Mouse (Mus musculus): ENCODE results near the gene Klhdc10.
"Not testable (repeated sequence)": the region's sequence is repeated elsewhere in the genome, so short reads cannot be mapped to it uniquely, and the experiment has no call there.

The Klhdc10 gene

DNA sequence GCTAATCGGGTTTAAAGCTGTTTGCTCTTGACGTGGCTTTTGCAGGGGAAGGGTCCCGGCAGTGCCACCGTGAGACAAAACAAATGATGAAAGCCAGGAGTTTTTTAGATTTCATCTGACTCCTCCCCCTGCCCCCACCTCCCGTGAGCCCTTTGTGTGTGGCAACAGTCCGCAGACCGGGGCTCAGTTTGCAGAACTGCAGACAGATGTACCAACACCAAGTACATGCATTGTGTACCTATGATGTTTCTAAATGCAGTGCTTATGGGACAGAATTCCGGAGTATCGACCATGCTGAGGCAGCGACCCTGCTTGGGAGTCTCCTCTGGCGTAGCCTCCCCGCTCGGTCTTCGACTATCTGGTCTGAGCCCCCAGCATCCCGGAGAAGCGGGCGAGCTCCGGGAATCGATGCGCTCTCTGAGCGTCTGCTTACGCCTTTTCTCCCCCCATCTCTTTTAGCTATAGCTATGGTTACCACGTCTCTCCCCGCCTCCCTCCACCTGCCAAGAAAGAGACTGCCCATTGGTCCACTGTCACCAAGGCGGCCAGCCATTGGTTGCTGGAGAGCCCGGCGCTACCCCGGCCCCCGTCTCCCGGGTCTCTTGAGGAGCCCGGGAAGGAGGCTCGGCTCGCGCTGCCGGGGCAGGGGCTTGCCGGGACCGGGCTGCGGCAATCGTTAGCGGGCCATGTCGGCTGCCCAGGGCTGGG is at the start of gene Klhdc10:
Klhdc10 (plus strand) TSS at position 561 of the 708 bp plus-strand sequence.
- peak; percentile 99 for DNase-seq (ENCODE audit: low spot score)

DNA sequence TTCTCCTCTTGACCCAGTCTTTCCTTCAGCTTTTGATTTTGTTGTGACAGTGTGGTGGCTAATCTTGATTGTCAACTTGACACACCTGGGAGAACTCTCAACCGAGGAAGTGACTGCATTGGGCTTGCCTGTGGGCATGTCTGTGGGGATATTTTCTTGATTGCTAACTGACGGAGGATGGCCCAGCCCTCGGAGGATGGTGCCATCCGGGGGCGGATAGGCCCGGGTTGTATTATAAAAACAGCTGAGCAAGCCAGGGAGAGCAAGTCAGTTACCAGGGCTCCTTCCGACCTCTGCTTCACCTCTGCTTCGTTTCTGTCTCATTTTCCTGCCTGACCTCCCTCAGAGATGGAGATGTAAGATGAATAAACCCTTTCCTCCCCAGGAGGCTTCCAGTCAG is 48.9 kb upstream of the Klhdc10 start:
- no peak for DNase-seq (ENCODE audit: low spot score)

DNA sequence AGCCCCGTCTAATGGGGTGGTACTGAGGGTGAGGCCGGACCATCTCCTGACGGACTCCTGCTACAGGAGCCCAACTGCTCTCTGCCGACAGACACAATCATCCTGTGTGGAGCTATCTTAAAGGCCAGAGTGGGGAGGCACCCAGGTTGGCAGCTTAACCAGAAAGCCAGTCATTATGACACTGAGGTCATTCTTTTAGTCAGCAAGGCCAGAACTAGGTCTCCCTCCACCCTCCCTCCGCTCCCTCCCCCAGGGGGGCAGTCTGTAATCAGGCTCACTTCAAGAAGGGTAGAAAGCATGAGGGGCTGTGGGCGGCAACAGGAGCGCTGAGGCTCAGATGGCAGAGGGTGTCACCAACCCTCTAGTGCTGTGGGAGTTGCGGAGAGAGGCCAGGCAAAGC is 48.0 kb upstream of the Klhdc10 start:
- DNase-seq (ENCODE audit: low spot score) = no peak

DNA sequence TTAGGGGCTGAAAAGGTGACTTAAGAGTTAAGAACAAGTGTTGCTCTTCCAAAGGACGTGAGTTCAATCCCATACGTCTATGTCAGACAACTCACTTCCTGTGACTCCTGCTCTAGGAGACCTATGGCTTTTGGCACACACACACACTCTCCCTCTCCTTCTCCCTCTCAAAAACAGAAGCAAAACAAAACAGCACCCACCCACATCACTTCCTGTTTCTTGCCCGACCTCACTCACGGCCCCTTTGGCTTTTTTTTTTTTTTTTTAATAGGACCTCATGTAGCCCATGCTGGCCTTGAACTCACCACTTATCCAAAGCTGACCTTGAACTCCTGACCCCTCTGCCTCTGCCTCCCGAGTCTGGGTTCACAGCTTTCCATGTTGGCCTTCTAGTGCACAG is 46.9 kb upstream of the Klhdc10 start:
- DNase-seq (ENCODE audit: low spot score) = no peak

GRCm38 (mm10) chr6:30355701-30356100 is 46.0 kb upstream of the Klhdc10 start:
- DNase-seq (ENCODE audit: low spot score) = no peak

- DNase-seq (ENCODE audit: low spot score) = no peak
Measured at GRCm38 (mm10) chr6:30356161-30356560, 45.5 kb upstream of the Klhdc10 start.

DNA sequence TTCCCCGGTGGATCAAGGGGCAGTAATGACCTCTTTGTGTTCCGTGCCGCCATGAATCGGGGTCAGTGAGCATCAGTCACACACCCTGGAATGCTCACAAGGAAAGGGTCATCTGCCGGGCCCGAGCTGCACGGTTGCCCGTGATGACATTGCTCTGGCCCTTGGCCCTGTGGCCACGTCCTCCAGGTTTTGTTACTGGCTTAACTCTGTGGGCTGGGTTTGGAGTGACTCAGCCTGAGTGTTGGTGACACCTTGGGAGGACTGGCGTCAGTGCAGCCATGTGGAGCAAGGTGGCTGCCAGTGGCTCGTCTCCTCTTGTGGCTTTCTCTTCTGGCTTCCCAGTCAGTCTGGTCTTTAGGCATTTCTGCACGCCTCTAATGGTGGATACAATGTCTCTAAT is 45.0 kb upstream of the Klhdc10 start:
- no peak for DNase-seq (ENCODE audit: low spot score)

GRCm38 (mm10) chr6:30357561-30358177 is 44.0 kb upstream of the Klhdc10 start:
- DNase-seq (ENCODE audit: low spot score) = peak; percentile 88

GRCm38 (mm10) chr6:30359762-30360509 is 41.7 kb upstream of the Klhdc10 start:
- no peak for DNase-seq (ENCODE audit: low spot score)

- no peak for DNase-seq (ENCODE audit: low spot score)
Measured at GRCm38 (mm10) chr6:30363808-30364207, 37.9 kb upstream of the Klhdc10 start.

DNA sequence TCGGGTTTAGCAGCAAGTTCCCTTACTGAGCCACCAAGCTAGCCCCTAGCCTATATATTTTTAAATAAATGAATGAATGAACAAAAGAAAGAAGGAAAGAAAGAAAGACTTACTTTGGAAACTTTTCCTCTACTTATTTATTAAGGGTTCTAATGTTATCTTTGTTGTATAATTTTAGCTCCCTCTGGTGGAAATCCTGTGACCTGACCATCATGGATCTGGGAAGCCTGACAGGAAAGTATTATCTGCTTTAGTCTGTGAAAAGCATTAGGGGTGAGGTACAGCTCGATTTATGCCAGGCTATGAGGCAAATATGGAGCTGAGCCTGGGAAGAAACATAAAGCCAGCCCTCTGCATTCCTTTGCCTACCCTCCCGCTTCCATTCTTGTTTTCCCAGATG is 32.4 kb upstream of the Klhdc10 start:
- no peak for DNase-seq (ENCODE audit: low spot score)

DNA sequence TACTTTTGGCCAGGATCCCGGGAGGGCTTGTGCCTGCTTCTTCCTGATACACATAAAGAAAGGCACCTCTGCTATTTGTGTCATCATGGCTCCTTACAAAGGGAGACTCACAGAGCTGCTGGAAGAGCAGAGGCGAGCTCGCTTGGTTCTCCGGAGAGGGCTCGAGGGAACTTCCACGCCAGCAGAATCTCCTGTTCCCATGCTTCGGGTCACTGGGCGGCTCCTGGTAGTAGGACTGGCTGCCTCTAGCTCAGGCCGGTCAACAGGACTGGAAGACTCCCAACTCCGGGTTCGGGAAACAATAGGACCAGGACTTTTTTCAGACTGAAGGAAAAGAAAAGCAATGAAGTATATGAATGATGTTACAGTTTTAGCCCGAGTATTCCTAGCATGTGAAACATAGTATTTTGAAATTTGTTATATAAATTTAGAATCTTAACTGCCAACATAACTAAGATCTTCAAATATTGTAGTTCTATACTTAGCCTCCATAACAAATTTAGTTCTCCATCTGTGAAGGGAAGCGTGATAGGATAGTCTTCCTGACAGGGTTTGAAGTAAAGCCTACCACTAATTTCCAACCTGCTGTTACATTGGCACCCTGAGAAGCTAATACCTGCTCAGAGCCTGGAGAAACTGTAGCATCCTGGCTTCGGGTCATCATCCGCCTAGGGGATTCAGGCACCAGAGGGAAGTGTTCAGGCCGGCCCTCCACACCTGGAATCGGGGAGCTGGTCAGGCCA is 28.9 kb upstream of the Klhdc10 start:
- DNase-seq (ENCODE audit: low spot score) = no peak

GRCm38 (mm10) chr6:30374731-30375510 is 26.7 kb upstream of the Klhdc10 start:
- DNase-seq (ENCODE audit: low spot score) = no peak

- no peak for DNase-seq (ENCODE audit: low spot score)
Measured at GRCm38 (mm10) chr6:30375791-30376190, 25.9 kb upstream of the Klhdc10 start.

DNA sequence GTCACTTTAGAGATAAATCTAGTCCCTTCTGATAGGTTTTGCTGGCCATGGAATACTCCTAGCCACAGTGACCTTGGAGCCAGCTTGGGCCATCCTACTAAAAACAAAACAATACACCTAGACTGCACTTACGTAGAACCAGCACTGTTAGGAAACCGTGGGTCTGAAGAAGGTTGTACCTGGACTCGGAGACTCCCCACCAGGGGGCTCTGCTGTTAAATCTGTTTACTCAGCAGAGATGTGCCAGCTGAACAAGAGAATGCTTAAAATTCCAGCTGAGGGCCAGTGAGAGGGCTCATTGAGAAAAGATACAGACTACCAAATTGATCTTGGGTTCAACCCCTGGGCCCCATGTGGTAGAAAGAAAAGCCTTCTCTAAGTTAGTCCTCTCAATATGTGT is 20.6 kb upstream of the Klhdc10 start:
- DNase-seq (ENCODE audit: low spot score) = no peak

DNA sequence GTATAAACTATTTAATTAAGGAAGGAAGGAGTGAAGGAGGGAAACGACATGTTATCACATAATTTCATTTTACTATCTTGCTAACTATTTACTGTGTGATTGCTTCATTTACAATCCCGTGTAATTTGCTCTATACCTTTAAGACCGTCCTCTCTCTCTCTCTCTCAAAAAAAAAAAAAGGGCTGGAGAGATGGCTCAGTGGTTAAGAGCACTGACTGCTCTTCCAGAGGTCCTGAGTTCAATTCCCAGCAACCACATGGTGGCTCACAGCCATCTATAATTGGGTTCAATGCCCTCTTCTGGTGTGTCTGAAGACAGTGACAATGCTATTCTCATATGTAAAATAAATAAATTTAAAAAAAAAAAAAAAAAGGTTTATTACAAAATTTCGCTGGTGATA is 11.4 kb upstream of the Klhdc10 start:
- DNase-seq (ENCODE audit: low spot score) = not testable (repeated sequence)

DNA sequence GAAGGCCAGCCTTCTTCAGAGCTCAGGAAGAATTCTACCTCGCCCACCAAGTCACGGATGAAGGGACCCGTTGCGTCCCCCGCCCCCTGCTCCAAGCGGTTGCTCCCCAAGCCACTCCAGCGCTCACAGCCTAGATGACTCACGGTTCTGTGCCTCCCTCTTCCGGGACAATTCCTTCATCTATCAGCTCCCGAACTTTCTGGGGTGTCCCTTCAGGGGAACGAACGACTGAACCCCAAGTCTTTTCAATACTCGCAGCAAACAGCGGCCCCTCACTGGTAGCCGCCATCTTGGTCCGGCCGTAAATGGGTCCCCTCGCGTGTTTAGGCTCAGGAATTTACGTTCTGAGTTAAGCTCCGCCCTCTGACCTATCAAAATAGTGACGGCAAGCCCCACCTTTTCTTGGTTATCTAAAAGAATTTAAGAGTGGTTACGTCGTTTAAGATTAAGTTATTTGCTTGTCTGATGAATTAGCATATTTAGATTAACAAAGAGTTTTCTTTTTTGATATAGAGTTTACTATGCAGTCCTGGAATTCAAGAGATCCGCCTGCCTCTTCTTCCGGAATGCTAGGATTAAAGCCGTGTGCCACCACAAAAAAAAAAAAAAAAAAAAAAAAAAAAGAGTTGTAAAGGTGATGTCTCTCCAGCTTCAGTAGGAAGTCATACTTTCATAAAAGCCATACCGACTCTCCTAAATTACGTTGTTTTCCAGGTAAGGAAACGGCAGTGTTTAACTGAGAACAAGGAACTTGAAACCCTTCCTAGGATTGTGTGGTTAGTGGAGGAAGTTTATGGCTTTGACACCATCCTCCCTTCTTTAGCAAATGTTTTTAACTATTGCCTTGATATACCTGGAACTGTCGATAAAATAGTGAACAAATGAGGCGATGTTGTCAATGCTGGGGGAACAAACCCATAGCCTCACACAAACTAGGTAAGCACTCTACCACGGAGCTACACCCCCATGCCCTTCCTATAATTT is 10.7 kb upstream of the Klhdc10 start, which contains the start of gene Zc3hc1:
Zc3hc1 (minus strand) TSS at position 315 of the 984 bp plus-strand sequence.
- peak; percentile 83 for DNase-seq (ENCODE audit: low spot score)

DNA sequence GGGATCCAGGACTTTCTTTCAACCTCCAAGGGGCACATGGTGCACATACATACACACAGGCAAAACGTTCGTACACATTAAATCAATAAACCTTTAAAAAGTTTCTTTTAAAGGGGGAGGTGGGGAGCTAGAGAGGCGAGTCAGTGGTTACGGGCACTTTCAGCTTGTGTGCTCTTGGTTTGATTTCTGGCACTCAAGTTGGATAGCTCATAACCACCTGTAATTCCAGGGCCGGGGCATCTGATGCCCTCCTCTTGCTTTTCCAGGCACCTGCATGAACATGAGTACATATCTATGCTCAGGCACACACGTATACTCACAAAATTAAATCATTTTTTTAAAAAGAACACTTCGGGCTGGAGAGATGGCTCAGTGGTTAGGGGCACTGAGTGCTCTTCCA is 9.7 kb upstream of the Klhdc10 start:
- no peak for DNase-seq (ENCODE audit: low spot score)

DNA sequence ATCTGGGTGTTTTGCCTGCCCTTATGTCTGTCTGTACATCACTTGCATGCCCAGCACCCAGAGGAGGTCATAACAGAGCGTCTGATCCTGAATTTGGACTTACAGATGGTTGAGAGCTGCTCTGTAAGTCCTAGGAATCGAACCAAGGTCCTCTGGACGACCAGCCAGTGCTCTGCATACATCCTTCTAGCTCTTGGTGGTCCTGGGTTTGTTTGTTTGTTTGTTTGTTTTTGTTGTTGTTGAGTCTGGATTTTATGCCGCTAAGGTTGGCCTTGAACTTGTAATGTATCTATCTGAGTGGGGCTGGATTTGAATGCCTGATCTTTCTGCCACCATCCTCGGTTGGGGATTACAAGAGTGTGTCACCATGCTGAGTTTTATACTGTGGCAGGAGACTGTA is 1.5 kb upstream of the Klhdc10 start:
- no peak for DNase-seq (ENCODE audit: low spot score)

DNA sequence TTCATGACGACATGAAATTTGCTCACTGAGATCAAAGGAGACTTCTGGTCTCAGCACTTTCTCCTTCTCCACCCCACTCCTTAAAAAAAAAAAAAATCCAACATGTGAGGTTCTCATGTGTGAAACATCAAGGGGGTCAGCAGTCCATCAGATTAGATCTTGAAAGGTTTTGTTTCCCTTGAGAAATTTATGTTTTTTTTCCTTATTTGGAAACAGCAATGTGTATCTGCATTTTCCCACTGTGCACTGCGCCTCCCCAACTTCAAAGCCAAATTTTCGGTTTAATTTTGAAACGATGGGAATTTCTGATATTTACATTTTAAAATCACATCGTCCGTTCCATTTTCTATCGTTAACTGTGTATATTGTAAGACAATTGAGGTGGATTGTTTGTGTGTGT is 952 bp upstream of the Klhdc10 start:
- no peak for DNase-seq (ENCODE audit: low spot score)
